Mouse (Mus musculus): ENCODE measurements at regions not wholly inside any gene's neighbourhood (a gene's known extent, or its start where the extent isn't known, plus 50 kb on each side); places are given as distances from the start of the nearest gene placed in this dataset.

DNA sequence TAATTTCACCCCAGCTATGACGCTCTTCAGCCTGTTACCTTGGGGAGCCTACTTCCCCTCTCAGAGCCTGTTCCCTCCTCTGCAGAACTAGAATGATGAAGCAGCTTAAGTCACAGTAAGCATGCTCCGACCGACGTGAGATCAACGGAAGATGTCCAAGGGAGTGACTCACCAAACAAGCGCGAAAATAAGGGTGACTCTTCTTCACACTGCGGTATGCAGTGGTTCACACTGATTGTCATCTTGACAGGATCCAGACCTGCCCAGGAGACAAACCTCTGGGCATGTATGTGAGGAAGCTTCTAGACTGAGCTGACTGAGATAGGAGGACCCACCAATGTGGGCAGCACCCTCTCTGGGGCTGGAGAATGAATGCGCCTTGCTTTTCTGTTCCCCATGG is 116.3 kb upstream of the Tpm1 start:
- Histone ChIP-seq H3K36me3 (ENCODE audit: insufficient read depth, low read length) (no peaks in the 10 kb centered on the region), H3K27me3 (ENCODE audit: insufficient read depth, low read length) (no peaks in the 10 kb centered on the region), H3K9me3 (ENCODE audit: low read length) (no peaks in the 10 kb centered on the region), H3K4me1 (replicated peaks; ENCODE audit: low read depth, low read length) (peaks cover 12% of the 10 kb centered on the region), H3K4me3 (replicated peaks; ENCODE audit: low read length) (no peak overlapping the region)
- TF ChIP-seq POU5F1 (IDR thresholded peaks at IDR 0.05; ENCODE audit: borderline replicate concordance, low read length) (no peak), NANOG (IDR thresholded peaks at IDR 0.05; ENCODE audit: borderline replicate concordance, low read length) (no peak), CTCF (conservative IDR thresholded peaks at IDR 0.05; ENCODE audit: low read length) (no peak)

DNA sequence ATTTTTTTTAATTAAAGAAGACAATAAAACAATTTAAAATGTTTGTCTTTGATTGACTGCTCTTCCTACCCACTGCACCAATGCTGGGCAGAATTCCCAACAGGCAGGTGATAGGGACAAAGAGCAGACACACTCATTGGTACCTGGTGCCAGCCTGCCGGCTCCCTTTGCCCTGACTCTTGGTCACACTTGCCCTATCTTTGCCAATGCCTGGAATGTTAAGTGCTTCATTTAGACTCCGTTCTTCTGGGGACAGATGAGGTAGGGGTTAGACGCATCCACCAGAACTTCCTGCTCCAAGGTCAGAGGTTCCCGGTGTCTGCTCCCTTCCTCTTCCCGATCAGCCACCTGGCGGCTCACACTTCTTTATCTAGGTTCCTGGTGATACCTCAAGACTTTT is 114.5 kb upstream of the Tpm1 start:
- no peaks in the 10 kb centered on the region for H3K36me3 ChIP-seq (ENCODE audit: insufficient read depth, low read length)
- 0 out of 2 replicates have a peak, but pooled peaks cover 3% of the 10 kb centered on the region for H3K9me3 ChIP-seq (ENCODE audit: low read length)
- TF ChIP-seq POU5F1 (IDR thresholded peaks at IDR 0.05; ENCODE audit: borderline replicate concordance, low read length): no peak
- no peak for TF ChIP-seq CTCF (conservative IDR thresholded peaks at IDR 0.05; ENCODE audit: low read length)
- TF ChIP-seq NANOG (IDR thresholded peaks at IDR 0.05; ENCODE audit: borderline replicate concordance, low read length): no peak
- H3K4me1 ChIP-seq (replicated peaks; ENCODE audit: low read depth, low read length): peaks cover 6% of the 10 kb centered on the region
- H3K27me3 ChIP-seq (ENCODE audit: insufficient read depth, low read length): no peaks in the 10 kb centered on the region
- no peak overlapping the region for H3K4me3 ChIP-seq (replicated peaks; ENCODE audit: low read length)

GRCm38 (mm10) chr9:67160785-67161455 is 111.7 kb upstream of the Tpm1 start:
- Histone ChIP-seq H3K36me3 (ENCODE audit: insufficient read depth, low read length) (no peaks in the 10 kb centered on the region), H3K4me3 (replicated peaks; ENCODE audit: low read length) (no peak overlapping the region), H3K27me3 (ENCODE audit: insufficient read depth, low read length) (no peaks in the 10 kb centered on the region), H3K9me3 (ENCODE audit: low read length) (0 out of 2 replicates have a peak, but pooled peaks cover 3% of the 10 kb centered on the region), H3K4me1 (replicated peaks; ENCODE audit: low read depth, low read length) (peaks cover 10% of the 10 kb centered on the region)
- TF ChIP-seq CTCF (conservative IDR thresholded peaks at IDR 0.05; ENCODE audit: low read length) (no peak), POU5F1 (IDR thresholded peaks at IDR 0.05; ENCODE audit: borderline replicate concordance, low read length) (no peak), NANOG (IDR thresholded peaks at IDR 0.05; ENCODE audit: borderline replicate concordance, low read length) (no peak)

DNA sequence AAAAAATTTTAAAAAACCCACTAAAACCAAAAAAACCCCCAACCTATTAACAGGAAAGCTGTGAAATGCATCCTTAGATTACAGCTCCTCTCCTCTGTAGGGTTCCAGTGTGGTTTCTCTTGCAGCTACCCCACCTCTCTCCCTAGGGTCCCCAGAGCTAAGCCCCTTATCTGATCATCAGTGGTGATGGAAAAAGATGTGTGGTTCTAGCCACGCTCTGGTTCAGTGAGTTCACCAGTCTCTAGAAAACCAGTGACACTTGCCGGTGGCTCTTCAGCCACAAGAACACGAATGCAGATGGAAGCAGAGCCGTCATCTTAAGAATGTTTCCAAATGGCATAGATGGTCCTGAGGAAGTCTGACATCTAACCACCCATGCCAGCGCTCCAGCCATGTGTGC is 111.1 kb upstream of the Tpm1 start:
- no peak for TF ChIP-seq POU5F1 (IDR thresholded peaks at IDR 0.05; ENCODE audit: borderline replicate concordance, low read length)
- TF ChIP-seq CTCF (conservative IDR thresholded peaks at IDR 0.05; ENCODE audit: low read length): no peak
- TF ChIP-seq NANOG (IDR thresholded peaks at IDR 0.05; ENCODE audit: borderline replicate concordance, low read length): no peak

GRCm38 (mm10) chr9:67156590-67157259 is 107.5 kb upstream of the Tpm1 start:
- no peak for TF ChIP-seq POU5F1 (IDR thresholded peaks at IDR 0.05; ENCODE audit: borderline replicate concordance, low read length)
- TF ChIP-seq CTCF (conservative IDR thresholded peaks at IDR 0.05; ENCODE audit: low read length): peak; percentile 58
- 0 out of 2 replicates have a peak, but pooled peaks cover 3% of the 10 kb centered on the region for H3K9me3 ChIP-seq (ENCODE audit: low read length)
- no peak overlapping the region for H3K4me3 ChIP-seq (replicated peaks; ENCODE audit: low read length)
- peaks cover 31% of the 10 kb centered on the region for H3K4me1 ChIP-seq (replicated peaks; ENCODE audit: low read depth, low read length)
- no peaks in the 10 kb centered on the region for H3K27me3 ChIP-seq (ENCODE audit: insufficient read depth, low read length)
- no peaks in the 10 kb centered on the region for H3K36me3 ChIP-seq (ENCODE audit: insufficient read depth, low read length)

More for the DNA sequence above, 111.1 kb upstream of the Tpm1 start:
- H3K4me1 ChIP-seq (replicated peaks; ENCODE audit: low read depth, low read length): peaks cover 12% of the 10 kb centered on the region
- no peaks in the 10 kb centered on the region for H3K36me3 ChIP-seq (ENCODE audit: insufficient read depth, low read length)
- H3K4me3 ChIP-seq (replicated peaks; ENCODE audit: low read length): no peak overlapping the region
- H3K27me3 ChIP-seq (ENCODE audit: insufficient read depth, low read length): no peaks in the 10 kb centered on the region
- H3K9me3 ChIP-seq (ENCODE audit: low read length): 0 out of 2 replicates have a peak, but pooled peaks cover 3% of the 10 kb centered on the region

DNA sequence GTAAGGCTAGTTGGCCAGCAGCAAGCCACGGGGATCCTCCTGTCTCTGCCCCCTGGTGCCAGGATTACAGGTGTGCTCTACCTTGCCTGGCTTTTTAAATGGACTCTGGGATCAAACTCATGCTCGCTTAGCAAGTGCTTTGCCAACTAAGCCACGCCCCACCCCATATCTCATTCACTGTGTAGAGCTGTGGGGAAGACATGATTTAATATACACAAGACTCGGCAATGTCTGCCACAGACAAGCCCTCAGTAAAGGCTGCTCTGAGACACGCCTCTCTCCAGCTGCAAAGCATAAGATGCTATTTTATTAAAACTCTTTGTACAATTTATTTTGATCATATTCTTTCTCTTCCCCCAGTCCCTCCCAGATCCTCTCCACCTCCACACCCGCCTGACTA is 104.9 kb upstream of the Tpm1 start:
- H3K36me3 ChIP-seq (ENCODE audit: insufficient read depth, low read length): no peaks in the 10 kb centered on the region
- H3K9me3 ChIP-seq (ENCODE audit: low read length): no peaks in the 10 kb centered on the region
- TF ChIP-seq CTCF (conservative IDR thresholded peaks at IDR 0.05; ENCODE audit: low read length) (no peak), NANOG (IDR thresholded peaks at IDR 0.05; ENCODE audit: borderline replicate concordance, low read length) (no peak), POU5F1 (IDR thresholded peaks at IDR 0.05; ENCODE audit: borderline replicate concordance, low read length) (no peak)
- H3K27me3 ChIP-seq (ENCODE audit: insufficient read depth, low read length): no peaks in the 10 kb centered on the region
- H3K4me3 ChIP-seq (replicated peaks; ENCODE audit: low read length): no peak overlapping the region
- peaks cover 27% of the 10 kb centered on the region for H3K4me1 ChIP-seq (replicated peaks; ENCODE audit: low read depth, low read length)

- Histone ChIP-seq H3K4me3 (replicated peaks; ENCODE audit: low read length) (no peak overlapping the region), H3K36me3 (ENCODE audit: insufficient read depth, low read length) (no peaks in the 10 kb centered on the region), H3K9me3 (ENCODE audit: low read length) (no peaks in the 10 kb centered on the region), H3K27me3 (ENCODE audit: insufficient read depth, low read length) (no peaks in the 10 kb centered on the region), H3K4me1 (replicated peaks; ENCODE audit: low read depth, low read length) (peaks cover 25% of the 10 kb centered on the region)
- TF ChIP-seq CTCF (conservative IDR thresholded peaks at IDR 0.05; ENCODE audit: low read length): no peak
- TF ChIP-seq NANOG (IDR thresholded peaks at IDR 0.05; ENCODE audit: borderline replicate concordance, low read length): no peak
- TF ChIP-seq POU5F1 (IDR thresholded peaks at IDR 0.05; ENCODE audit: borderline replicate concordance, low read length): no peak
Measured at GRCm38 (mm10) chr9:67153333-67153732, 104.1 kb upstream of the Tpm1 start.

DNA sequence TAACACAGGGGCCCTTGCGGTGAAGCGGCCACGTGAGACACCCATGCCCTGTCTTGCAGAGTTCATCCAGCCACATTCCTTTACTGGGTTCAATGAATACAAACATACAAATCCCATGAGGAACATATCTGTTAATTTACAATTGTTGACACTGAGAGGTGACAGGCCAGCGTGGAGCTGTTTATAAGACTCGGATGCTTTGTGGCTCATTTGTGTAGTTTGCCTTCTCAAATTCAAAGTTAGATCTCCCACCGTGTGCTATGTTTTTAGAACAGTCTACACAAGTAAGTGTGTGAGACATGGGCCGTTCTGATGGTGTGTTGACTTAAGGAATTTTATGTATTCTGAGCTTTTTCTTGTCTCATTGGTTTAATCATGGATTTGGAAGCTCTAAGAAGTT is 98.5 kb upstream of the Tpm1 start:
- Histone ChIP-seq H3K27me3 (ENCODE audit: insufficient read depth, low read length) (no peaks in the 10 kb centered on the region), H3K36me3 (ENCODE audit: insufficient read depth, low read length) (no peaks in the 10 kb centered on the region), H3K4me1 (replicated peaks; ENCODE audit: low read depth, low read length) (peaks cover under 1% of the 10 kb centered on the region; the same call in 1 of the 2 replicates), H3K4me3 (replicated peaks; ENCODE audit: low read length) (no peak overlapping the region), H3K9me3 (ENCODE audit: low read length) (no peaks in the 10 kb centered on the region)
- TF ChIP-seq POU5F1 (IDR thresholded peaks at IDR 0.05; ENCODE audit: borderline replicate concordance, low read length): no peak
